Mouse (Mus musculus) heart, postnatal 10 days (tissue): Measurements from ENCODE around the gene Ccdc62. TPM values are rescaled to one million over a fixed set of nuclear protein-coding genes. Genes with fewer than 3 reads are reported as not detected.

Experiments used
- DNase-seq, 2 experiments: peaks; one replicate each; pipeline ENCODE4 v3.0.0; 2021
- intact Hi-C: fragments of 180-260 bp; cut with DNase I; formaldehyde crosslinking; loops from one replicate; pipeline ENCODE4 v1.15.1; 2025
- total RNA-seq, 2 experiments: library from RNA; stranded (reverse); gene quantifications; 2 replicates each; pipeline ENCODE4 v1.2.3; 2021

Ccdc62 gene
- total RNA-seq, 2 experiments from 2014 or later = 2.2 to 3.1 TPM

- intact Hi-C loops = no loop called here
- no peak for DNase-seq
Observed at GRCm38 (mm10) chr5:123997211-123997751, 66.8 kb downstream of the Ccdc62 start.

- no peak for DNase-seq
- intact Hi-C loops = no loop called here
Observed at GRCm38 (mm10) chr5:123997811-123998210, 67.3 kb downstream of the Ccdc62 start.

DNA sequence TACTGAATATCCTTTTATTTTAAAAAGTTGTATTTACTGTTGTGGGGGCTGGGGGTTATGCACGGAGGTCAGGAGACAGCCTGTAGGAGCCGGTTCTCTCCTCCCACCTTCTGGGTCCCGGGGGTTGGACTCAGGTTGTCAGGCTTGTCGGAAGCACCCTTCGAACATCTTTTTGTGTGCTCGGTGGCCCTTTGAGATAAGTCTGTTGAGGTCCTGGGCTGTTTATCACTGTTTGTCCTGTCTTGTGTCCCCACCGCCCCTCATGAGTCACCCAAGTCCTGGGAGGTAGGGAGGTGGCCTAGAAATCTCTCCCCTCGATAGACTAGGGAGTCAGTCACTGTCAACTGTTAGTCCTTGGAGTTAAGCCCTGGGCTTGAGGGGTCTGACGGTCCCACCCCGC lies 67.9 kb downstream of the Ccdc62 start:
- intact Hi-C loops = no loop called here
- no peak for DNase-seq

DNA sequence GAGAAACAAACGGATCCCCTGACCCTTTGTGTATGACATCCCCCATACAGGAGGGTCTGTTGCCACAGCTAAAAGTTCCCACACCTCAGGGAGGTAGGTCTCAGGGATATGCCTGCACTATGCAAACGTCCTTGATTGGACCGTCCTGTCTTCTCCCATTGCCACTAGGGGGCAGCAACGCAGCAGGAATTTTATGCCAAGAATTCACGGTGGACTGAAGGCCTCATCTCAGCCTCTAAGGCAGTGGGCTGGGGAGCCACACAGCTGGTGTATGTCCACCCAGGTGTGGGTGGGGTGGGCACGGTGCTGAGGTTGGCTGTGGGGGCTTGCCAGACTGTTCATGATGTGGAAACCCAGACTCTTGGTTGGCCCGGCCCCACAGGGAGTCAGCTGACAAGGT lies 70.3 kb downstream of the Ccdc62 start:
- peak; percentile 93 to 97 for DNase-seq
- intact Hi-C loops = loop anchor here (1.0 to 2.0 kb wide), 2 partner anchors 30 to 83 kb away; no protein-coding TSS in a partner anchor

DNA sequence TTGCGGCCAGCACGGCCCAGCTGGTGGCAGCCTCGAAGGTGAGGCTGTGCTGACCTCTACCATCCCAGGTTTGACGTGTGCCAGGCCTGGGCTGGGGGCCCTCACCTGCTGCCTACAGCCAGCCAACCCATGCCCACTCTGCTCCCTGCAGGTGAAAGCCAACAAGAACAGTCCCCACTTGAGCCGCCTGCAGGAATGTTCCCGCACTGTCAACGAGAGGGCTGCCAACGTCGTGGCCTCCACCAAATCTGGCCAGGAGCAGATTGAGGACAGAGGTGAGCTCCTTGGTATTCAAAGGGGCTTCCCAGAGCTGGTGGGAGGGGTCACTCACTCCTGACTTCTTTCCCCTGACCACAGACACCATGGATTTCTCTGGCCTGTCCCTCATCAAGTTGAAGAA lies 70.8 kb downstream of the Ccdc62 start:
- intact Hi-C loops = loop anchor here (1.0 to 2.0 kb wide), 2 partner anchors 30 to 83 kb away; no protein-coding TSS in a partner anchor
- no peak for DNase-seq

DNA sequence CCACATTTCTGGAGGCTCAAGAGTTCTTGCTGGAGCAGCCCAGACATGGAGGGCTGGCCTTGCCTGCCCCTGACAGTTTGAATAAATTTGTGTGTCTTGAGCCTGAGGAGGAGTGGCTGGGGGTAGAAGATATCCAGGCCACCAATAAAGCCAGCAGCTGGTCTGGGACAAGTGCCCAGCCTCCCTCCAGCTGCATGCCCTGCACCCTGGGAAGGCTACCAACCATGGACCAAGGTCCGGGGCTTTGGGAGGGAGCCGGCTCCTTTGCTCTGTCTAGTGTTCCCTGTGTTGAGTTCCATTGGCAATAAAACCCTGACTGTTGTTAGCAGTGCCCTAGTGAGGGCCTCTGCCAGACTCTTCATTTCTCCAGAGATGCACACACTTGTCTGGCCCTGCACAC lies 72.4 kb downstream of the Ccdc62 start:
- intact Hi-C loops = no loop called here
- DNase-seq = peak; percentile 72 to 75

DNA sequence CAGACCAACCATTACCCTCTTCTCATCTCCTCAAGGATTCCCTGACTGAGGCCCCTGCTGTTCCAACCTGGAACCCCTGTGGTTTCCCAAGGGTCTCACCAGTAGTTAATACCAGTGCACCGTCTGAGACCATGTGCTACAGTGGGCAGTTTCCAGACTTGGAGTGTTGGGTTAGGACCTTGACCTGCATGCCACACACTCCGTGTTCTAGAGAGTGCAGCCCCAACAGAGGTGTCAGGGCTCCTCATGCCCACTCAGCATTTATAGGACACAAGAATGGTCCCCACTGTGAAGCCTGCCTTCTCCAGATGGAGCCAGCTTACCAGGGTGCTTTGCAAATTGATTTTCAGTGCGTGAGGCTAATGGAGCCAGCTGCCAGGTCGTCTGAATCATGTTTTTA lies 72.9 kb downstream of the Ccdc62 start:
- DNase-seq = no peak
- intact Hi-C loops = no loop called here

- intact Hi-C loops = no loop called here
- no peak for DNase-seq
Observed at GRCm38 (mm10) chr5:124004356-124005150, 74.1 kb downstream of the Ccdc62 start.

DNA sequence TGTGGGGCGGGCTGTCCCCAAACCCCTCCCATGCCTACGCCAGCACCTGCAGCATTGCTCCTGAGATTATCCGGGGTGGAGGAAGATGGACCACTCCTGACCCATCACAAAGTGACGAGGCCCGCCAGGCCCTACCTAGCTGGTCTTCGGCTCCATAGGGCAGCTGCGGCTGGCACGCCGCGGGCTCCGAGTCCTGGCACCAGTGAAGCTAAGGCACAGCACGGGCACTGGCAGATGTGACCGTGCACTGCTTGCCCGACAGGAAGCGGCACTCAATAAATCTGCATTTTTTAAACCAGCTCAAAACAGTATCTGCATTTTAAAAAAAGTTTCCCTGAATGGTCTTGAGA lies 74.6 kb downstream of the Ccdc62 start:
- intact Hi-C loops = no loop called here

GRCm38 (mm10) chr5:124005591-124005990 lies 75.1 kb downstream of the Ccdc62 start:
- DNase-seq = no peak
- intact Hi-C loops = no loop called here

More for the DNA sequence above, 74.6 kb downstream of the Ccdc62 start:
- DNase-seq = no peak

DNA sequence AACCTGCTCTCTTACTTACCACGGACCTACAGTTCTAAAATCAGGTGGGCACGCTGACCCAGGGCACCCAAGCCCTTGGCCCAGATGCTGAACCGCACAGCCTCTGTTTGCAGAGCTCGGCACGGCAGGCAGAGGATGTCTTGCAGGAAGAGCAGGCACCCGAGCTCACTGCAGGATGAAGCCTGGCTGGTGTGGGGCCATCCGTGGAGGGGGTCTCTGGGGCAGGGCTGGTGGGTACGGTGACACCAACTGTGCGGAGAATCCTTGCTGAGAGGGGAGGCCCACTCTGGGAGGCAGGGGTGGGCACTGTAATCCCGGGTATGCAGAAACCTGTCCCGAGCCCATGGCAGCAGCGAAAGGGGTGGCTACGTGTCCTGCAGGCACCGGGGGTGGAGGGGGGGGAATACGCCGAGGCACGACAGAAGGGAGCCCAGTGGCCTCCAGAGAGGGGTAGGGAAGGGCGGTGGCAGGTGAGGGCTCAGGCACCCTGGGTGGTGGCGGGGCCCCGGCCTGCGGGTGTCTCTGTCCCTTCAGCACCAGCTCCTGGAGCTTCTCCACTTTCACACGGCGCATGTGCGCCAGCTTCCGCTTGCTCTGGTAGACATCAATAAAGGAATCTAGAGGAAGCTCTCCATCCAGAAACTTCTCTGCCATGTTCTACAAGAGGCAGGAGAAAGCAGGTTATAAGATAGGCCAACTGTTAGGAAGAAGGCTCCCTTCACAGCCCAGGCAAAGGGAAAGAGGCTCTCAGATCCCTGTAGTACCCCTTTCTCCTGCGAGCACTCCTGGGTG lies 75.8 kb downstream of the Ccdc62 start:
- intact Hi-C loops = no loop called here
- DNase-seq = no peak

DNA sequence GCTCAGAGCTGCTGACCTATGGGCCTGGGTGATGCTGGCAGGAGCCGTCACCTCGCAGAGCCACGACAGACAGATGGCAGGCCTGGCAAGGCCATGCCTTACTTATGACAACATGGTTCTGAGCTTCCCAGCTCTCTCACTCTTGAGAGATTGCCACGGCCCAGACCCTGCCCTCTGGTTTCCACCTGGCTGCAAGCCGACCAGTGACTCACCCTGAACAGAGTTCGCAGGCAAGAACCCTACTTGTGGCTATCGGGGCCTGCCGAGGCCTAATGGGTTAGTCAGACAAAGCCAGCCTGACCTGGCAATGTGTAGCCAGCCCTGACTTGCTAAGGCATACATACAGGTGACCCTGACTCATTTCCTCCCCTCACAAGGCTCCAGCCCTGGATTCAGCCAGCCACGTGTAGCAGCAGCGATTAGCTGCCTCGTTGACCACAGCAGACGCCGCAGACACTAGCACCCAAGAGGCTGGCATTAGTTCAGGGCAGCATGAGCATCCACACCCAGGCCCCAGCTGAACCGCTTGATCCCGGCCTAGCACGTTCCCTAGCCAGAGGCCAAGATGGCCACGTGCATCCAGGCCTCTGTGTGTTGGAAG lies 76.5 kb downstream of the Ccdc62 start:
- intact Hi-C loops = no loop called here
- peak; percentile 84 to 88 for DNase-seq

GRCm38 (mm10) chr5:124010077-124010476 lies 79.6 kb downstream of the Ccdc62 start:
- no peak for DNase-seq
- intact Hi-C loops = no loop called here

- intact Hi-C loops = no loop called here
- DNase-seq = peak; percentile 82 to 84
Observed at GRCm38 (mm10) chr5:124010910-124011655, 80.6 kb downstream of the Ccdc62 start.

DNA sequence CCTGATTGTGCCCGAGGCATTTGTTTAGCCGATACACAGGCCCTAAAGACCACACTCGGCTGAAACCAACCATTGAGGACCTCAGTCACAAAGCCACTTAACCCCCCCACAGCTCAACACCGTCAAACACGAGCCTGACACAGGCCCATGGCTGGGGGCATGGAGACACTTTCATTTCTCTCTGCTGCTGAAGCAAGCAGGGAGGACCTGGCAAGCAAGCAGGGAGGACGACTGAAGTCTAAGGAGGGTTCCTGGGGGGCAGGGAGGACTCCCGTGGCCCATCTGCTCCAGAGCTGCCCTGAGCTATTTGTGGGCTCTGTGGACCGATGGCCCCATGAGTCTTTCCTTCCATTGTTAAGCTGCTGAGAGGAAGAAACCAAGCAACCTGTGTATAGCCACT lies 81.4 kb downstream of the Ccdc62 start:
- intact Hi-C loops = loop anchor here (2.0 kb wide), 1 partner anchor 19 kb away; no protein-coding TSS in a partner anchor
- peak in 1 of 2 experiments; percentile 41 for DNase-seq

GRCm38 (mm10) chr5:124012885-124013284 lies 82.4 kb downstream of the Ccdc62 start:
- no peak for DNase-seq
- intact Hi-C loops = loop anchor here (2.0 kb wide), 1 partner anchor 18 kb away; no protein-coding TSS in a partner anchor

- DNase-seq = no peak
- intact Hi-C loops = loop anchor here (2.0 kb wide), 1 partner anchor 17 kb away; no protein-coding TSS in a partner anchor
Observed at GRCm38 (mm10) chr5:124013747-124014146, 83.3 kb downstream of the Ccdc62 start.

GRCm38 (mm10) chr5:124014180-124014579 lies 83.7 kb downstream of the Ccdc62 start:
- intact Hi-C loops = no loop called here
- no peak for DNase-seq

DNA sequence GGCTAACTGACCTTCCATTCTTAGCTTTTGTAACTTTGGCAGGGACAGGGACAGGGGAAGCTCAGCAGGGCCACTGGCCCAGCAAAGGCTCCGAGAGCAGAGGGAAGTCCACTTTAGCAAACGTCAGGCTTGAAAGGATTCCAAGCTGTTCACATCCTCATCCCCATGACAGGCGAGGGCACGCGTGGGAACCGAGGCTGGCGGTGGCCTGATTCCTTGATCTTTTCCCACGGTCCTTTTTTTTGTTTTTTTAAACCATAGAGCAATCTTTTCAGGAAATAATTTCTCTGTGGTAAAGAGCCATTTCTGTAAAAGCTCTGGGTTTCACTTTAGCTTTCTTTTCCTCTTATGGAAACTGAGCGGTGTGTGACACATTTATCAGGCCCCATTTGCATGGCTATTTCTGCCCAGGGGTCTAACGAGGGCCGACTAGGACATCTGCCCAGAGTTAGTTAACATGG lies 84.3 kb downstream of the Ccdc62 start:
- intact Hi-C loops = no loop called here
- DNase-seq = peak; percentile 80 to 82

DNA sequence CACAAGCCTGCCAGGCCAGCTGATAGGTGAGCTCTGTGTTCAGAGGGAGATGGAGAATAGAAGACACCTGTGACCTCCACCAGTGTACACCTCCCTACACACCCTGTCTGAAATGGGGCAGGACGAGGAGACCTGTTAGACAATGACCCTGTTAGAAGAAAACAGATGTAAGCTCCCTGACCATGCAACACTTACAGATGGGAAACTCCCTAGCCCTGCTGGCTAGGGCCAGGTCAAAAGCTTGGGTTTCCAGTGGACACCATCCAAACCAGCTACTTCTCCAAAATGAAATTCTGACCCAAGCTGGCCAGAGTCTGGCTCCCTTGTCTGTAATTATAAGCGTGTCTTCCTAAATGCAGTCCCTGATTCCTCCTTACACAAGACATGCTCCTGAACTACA lies 85.2 kb downstream of the Ccdc62 start:
- intact Hi-C loops = no loop called here
- DNase-seq = no peak
